Mouse (Mus musculus): ENCODE data around the gene Tnfaip1.
"Not testable (repeated sequence)": the region's sequence is repeated elsewhere in the genome, so short reads cannot be mapped to it uniquely, and the experiment has no call there.

The Tnfaip1 gene

DNA sequence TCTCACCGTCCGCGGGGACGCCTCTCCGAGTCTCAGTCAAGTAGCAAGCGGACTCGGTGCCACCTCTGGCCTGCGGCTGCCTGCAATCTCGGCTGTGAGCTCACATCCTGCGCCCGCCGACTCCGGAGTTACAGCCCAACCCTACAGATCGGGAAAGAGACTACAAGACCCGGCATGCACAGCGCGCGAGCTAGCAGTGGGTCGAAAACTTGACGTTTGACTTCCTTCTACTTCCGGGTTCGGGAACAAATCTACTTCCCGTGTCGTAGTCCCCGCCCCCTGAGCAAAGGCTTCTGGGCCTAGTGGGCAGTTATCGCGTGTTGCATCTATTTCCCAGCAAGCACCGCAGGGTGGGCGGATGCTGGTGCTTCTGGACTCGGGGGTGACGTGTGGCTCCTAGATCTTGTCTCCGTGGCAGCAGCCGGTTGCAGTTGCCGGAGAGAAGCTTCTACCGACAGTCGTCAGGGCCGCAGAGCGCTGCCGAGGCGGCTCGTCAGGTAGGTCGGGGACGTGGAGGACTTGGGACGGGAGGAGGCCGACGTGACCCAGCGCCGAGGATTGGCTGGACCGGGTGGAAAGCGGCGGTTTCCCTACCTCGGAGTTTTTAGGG is at the start of gene Tnfaip1, which contains the start of gene Ift20:
Tnfaip1 (minus strand) TSS at position 253 of the 610 bp plus-strand sequence.
Ift20 (plus strand) TSS at position 282 of the 610 bp plus-strand sequence.
- in situ Hi-C loops (cut with MboI; ENCODE audit: low sequenced_read_pairs), result no loop called here

DNA sequence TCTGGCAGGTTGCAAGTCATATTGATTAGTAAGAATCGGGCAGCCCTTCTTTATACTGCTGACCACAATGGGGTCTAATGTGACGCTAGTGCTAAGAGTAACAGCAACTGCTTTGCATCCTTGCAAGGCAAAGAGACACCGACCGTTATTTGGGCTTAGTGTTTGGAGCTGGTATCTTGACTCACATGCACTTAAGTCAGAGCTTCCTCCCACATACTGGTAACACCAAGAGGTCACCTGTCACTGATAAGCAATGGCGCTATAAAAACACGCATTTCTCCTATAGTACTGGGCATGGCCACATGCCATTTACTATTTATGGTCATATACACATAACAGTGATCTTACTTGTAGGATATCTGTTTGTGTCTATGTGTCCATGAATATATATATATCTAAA is 46.7 kb upstream of the Tnfaip1 start:
- in situ Hi-C loops (cut with MboI; ENCODE audit: low sequenced_read_pairs), result no loop called here

DNA sequence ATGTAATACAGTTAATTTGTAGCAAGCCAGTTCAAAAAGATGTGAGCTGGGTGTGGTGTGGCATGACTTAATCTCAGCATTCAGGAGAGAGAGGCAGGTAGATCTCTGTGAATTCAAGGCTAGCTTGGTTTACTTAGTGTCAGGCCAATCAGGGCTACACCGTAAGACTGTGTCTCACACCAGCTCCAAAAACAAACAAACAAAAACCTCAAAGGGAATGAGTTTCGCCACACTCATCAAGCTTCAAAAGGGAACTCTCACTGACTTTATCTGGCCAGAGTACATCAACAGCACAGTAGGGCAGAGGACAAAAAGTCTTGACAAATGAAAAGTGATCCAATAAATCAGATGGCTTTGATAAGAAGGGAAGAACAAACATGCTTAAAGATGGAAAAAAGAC is 38.8 kb upstream of the Tnfaip1 start:
- in situ Hi-C loops (cut with MboI; ENCODE audit: low sequenced_read_pairs), result no loop called here

DNA sequence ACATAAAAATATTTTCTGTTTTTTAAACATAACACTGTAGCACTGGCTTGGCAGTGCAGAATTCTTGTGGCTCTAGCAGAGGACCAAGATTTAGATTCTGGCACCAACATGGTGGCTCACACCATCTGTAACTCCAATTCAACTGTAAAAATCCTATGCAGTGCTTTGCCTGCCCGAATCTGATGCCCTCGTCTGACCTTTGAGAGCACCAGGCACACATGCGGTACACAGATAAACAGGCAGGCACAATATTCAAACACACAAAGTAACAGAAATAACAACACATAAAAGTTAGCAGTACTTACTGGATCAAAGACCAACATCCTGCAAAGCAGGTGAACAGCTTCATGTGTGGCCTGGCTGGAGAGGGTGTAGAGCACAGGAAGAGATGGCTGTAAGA is 38.4 kb upstream of the Tnfaip1 start:
- in situ Hi-C loops (cut with MboI; ENCODE audit: low sequenced_read_pairs), result no loop called here

DNA sequence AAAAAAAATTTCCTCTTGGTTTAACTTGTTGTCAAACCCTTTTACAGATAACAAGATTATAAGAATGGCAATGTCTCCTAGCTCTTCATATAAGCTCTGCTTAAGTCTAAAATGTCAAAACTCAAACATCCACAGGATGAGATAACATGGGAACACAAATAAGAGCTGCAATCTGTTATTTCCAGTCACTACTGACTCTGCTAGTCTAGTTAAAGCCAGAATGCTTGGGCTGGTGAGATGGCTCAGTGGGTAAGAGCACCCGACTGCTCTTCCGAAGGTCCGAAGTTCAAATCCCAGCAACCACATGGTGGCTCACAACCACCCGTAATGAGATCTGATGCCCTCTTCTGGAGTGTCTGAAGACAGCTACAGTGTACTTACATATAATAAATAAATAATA is 37.9 kb upstream of the Tnfaip1 start:
- in situ Hi-C loops (cut with MboI; ENCODE audit: low sequenced_read_pairs), result not testable (repeated sequence)

DNA sequence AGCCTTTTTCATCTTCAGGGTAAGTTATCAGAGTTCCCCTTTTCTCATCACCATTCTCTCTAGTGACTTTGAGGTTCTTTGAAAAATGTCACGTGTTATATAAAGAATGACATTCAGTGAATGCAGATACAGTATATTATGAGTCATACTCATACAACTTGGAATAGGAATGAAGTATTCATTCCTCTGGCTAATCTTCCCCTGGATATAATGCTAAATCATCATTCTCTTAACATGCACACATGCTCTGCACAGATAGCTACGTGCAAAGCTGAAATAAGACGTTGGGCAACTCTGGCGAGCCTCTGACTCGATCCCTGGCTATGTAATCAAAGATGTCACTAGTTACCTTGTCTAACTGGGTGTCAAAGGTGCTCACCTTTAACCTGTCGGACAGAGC is 35.7 kb upstream of the Tnfaip1 start:
- in situ Hi-C loops (cut with MboI; ENCODE audit: low sequenced_read_pairs), result no loop called here

DNA sequence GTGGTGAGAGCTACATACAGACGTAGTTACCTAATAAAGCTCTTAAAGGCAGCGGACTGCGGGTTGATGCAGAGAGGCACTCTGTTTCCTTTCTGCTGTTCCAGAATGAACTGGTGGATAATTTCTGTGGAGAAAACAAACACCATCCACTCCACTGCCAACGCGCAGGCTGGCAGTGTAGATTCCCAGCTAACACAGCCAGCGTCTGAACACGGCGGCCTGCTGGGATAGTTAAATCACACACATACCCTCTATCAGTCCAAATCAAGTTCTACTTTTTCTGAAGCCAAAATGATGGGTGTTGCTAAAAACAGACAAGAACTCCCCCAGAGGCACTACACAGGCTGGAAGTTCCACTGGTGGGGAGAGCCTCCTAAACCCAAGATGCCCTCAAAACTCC is 35.3 kb upstream of the Tnfaip1 start:
- in situ Hi-C loops (cut with MboI; ENCODE audit: low sequenced_read_pairs), result no loop called here

DNA sequence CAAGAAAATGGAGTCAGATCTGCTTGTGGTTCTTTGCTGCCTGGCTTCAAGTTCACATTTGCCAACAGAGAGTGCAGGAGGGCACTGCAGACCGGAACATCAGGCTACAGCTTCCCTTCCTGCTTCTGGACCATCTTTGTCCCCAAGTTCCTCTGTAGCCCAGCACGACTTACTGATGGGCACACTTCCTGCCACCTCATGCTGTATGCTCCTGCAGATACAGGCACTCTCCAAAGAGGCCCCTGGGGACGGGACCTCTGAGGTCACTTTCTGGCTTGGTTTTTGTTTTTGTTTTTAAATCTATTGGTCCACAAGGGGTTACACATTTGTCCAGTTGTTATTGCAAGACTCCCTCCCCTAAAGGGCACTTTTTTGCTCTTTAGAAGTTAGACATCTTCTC is 33.7 kb upstream of the Tnfaip1 start:
- in situ Hi-C loops (cut with MboI; ENCODE audit: low sequenced_read_pairs), result loop anchor here (10.0 kb wide), 1 partner anchor 255 kb away; the partner anchor contains the start of gene Lyrm9

DNA sequence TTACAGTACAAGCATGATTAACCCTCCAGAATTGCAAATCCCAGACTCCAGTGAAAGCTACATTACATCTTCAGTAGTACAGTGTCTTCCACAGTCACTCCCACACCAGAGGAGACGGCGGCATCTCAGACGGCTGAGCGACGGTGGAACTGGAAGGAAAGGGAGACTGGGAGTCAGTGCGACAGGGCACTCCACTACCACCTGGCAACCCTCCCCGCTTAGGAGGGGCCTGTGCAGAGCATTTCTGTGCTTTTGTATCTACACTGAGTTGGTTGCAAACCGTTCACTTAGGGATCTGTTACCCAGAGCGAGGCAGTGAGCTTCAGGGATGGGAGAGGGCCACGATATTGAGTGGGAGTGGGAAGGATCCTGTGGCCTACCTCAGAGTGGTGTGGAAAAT is 32.7 kb upstream of the Tnfaip1 start:
- in situ Hi-C loops (cut with MboI; ENCODE audit: low sequenced_read_pairs), result loop anchor here (10.0 kb wide), 1 partner anchor 256 kb away; the partner anchor contains the start of gene Lyrm9

DNA sequence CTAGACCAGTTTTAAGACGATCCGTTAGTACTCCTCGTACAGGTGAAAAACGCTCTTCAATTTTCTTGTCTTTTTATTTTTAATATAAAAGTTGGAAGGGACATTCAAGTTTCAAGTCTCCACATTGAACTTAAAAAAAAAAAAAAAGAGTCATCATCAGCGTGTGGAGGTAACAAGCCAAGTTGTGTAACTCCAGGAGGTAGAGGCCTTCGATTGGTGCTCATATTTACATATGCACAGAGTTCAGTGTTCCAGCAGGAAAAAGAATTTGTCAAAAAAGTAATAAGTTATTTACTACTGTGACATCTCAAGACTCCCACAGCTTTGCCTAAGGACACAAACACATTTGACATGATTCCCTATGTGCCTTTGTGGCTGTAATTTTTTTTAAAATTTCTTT is 31.5 kb upstream of the Tnfaip1 start:
- in situ Hi-C loops (cut with MboI; ENCODE audit: low sequenced_read_pairs), result loop anchor here (10.0 kb wide), 1 partner anchor 257 kb away; the partner anchor contains the start of gene Lyrm9

DNA sequence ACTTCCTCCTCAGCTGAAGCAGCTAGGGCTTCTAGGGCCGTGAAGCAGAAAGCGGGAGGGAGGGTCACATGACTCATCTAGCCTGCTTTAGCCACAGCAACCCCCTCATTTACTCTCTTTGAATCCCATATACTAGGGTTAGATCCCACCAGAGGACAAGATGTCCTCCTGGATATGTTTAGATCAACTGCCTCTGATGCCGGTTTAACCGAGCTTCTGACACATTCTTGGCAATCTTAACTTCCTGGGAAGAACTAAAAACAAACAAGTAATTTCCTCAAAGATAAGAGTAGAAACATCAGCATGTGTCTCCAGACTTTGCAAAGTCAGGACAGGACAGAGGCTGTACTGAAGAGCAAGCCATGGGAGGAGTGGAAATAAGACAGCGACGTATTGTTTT is 30.6 kb upstream of the Tnfaip1 start:
- in situ Hi-C loops (cut with MboI; ENCODE audit: low sequenced_read_pairs), result loop anchor here (10.0 kb wide), 1 partner anchor 258 kb away; the partner anchor contains the start of gene Lyrm9

DNA sequence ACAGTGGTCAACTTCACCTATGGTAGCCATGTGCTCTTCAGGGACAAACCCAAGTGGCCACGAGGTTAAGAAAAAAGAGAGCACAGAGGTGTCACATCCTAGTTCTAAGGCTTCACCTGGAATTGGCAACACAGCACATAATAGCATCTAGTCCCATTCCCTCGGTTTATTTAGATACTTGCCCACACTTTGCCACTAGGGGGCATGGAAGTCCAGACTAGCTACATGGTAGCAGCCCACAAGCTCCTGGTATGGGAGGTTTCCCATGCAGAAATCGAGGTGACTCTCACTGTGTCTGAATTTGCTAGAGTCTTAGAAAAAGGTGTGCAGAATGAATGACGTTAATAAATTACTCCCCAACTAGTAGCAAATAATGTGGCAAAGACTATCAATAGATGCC is 24.3 kb upstream of the Tnfaip1 start:
- in situ Hi-C loops (cut with MboI; ENCODE audit: low sequenced_read_pairs), result loop anchor here (10.0 kb wide), 1 partner anchor 264 kb away; the partner anchor contains the start of gene Lyrm9

DNA sequence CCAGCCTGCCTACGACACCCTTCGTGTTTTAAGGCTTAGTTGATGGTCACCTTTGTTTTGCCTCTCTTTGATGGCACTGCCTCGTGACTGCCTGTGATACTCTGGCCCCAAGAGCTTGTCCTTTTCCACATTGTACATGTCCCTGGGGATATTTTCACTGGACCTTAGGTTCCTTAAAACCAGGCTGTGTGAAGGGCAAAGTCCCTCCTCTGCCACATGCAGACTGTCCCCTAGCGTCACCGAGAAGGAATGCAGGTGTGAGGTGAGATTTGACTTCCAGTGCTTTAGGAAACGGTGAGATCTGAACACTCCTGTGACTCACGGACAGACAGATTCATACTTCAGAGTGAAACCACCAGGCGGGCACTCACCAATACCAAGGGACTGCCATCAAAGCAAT is 21.1 kb upstream of the Tnfaip1 start:
- in situ Hi-C loops (cut with MboI; ENCODE audit: low sequenced_read_pairs), result no loop called here

DNA sequence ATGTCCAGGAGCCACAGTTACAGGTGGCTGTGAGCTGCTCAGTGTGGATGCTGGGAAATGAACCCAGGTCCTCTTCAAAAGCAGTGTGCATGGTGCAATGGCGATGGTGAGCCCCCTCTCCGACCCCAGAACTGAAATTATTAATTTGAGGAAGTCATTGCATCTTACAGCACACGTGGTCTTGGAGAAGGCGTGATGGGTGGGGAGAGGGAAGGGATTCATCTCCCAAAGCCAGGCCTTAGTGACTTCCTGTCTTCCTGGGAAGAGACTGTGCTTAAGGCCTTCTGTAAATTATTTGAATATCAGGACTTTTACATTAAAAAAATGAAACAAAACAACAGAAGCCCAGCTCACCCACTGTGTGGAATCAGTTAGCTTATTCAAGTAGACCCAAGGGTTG is 19.9 kb upstream of the Tnfaip1 start:
- in situ Hi-C loops (cut with MboI; ENCODE audit: low sequenced_read_pairs), result no loop called here

DNA sequence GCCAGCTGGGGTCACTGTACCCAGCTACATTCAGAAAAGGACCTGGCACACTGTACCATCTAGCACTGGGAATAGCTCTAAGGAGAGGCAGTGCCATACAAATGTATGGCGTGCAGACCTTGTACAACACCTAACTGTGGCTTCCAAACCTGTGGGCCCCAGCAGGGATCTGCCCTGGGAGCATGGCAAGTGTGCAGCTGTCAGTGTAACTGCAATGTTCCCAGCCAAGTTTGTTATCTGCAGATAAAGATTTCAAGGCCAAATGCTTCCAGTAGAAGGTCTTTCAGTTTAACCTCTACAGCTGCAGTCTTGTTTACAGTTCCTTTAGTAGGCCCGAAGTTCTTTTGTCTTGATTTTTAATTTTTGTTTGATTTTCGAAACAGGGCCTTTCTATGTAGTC is 19.5 kb upstream of the Tnfaip1 start:
- in situ Hi-C loops (cut with MboI; ENCODE audit: low sequenced_read_pairs), result no loop called here

DNA sequence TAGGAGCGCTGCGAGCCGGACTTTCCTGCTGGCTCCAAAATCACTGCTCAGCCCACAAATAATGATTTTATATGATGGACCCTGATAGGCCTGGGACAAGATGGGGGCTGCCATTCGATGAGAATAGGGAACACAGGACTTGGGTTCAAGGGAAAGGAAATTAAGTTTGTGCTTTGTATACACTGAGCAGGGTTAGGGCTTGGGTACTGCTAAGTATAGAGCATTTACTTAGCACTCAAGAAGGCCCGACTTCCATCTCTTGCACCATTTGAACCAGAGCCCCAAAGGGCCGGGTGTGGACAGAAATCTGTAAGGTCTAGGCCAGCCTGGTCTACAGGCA is 14.9 kb upstream of the Tnfaip1 start:
- in situ Hi-C loops (cut with MboI; ENCODE audit: low sequenced_read_pairs), result no loop called here

DNA sequence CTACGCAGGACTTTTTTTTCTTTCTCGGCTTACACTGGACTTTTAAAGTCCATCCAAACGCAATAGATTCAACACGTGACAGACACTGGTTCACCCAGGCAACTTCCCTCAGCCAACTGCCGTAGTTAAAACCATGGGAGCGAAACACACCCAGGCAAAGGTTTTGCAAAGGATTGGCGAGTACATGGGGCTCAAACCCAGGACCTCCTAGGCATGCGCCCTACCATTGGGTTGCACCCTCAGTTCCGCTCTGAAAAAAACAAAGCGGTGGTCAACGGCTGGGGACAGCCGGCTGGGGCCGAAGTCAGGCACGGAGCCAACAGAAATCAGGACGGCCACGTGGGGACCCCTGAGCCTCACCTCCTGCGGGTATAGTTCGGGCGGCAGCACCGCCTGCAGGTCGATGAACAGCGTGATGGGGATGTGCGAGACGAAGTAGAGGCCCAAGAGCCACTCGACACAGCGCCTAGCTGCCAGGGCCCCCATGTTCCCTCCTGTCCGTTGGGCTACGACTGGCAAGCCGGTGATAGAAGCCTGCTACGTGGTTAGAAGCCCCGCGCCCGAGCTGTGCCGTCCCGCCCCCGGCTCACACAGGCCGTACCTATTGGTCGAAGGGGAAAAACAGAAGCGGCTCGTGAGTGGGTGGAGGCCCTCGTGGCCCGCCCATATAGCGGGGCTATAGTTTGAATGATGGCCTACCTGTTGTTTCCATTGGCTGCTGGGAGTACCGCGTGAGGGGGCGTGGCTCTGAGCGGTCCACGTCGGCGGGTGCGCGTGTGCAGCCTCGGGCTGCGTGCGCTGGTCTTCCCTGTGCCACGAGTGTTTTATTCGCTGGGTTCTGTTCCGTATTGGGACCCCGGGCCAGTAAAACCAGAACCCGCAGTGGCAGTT is 14.3 kb upstream of the Tnfaip1 start, which contains the start of gene Tmem97:
Tmem97 (minus strand) TSS at position 610 of the 891 bp plus-strand sequence.
- in situ Hi-C loops (cut with MboI; ENCODE audit: low sequenced_read_pairs), result no loop called here

DNA sequence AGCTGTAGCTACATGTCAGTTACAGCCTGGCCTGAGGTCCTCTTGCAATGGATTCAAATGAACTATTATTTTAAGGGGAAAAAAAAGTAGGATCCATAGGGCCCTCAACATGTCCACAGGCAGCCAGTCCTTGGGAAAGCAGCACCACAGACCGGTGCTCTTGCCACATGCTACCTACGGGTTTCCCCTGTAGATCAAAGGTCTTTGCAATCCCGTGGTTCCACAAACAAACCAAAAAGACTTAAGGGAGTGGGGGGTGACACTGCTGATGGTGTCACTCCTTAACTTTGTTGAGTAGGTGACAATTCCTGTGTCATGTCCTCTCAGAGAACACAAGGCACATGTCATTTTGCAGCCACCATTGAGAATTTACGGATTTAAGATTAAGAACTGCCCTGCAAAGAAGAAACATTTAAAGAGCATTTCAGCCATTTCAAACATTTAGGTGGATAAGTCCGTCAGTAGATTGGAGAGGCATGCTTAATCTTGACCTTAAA is 13.4 kb upstream of the Tnfaip1 start:
- in situ Hi-C loops (cut with MboI; ENCODE audit: low sequenced_read_pairs), result no loop called here

DNA sequence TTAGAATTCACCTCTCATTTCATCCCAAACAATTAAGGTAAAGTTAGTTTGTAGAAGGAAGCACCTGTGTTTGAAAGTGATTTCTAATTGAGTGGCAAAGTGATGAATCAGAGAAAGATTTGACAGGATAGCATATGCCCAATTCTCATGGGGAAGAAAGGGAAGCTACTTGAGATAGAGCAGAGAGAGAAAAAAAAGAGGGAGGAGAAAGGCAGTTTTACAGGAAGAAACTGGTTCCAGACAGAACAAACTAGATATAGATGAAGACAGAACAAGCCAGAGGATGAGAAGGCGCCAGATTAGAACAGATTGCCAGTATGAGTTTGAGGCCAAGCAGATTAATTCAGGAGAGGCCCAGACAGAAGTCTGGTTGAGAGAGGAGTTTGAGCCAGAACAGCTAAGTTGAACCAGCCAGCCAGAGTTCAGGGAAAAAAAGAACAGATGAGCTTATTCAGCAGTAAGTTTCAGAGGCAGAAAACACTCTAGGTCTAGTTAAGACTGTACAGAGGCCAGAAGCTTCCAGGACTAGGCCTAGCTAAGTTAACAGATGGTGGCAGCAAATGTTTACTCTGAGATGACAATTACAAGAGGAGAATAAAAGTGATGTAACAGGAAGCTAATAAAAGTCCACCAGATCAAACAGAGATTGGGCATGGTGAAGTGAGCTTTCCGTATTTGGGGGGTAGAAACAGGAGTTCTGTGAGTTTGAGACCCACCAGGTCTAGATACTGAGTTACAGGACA is 11.8 kb upstream of the Tnfaip1 start:
- in situ Hi-C loops (cut with MboI; ENCODE audit: low sequenced_read_pairs), result no loop called here

DNA sequence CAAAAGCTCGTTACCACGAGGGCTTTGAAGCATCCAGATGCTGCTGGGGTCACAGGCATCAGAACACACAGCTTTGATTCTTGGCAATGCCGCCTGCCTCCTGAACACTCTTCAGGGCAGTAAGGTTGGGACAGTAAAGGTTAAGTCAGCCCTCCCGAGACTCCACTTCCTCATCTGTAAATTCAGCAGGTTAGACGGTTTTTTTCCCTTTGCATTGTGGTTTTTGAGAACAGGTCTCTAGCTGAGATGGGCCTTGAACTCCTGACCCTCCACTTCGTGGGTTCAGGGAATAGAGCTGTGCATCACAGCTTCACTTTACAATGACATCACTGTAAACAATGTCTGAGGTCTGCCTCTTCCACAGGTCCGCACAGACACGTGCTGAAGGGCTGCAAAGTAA is 9.0 kb upstream of the Tnfaip1 start:
- in situ Hi-C loops (cut with MboI; ENCODE audit: low sequenced_read_pairs), result no loop called here

DNA sequence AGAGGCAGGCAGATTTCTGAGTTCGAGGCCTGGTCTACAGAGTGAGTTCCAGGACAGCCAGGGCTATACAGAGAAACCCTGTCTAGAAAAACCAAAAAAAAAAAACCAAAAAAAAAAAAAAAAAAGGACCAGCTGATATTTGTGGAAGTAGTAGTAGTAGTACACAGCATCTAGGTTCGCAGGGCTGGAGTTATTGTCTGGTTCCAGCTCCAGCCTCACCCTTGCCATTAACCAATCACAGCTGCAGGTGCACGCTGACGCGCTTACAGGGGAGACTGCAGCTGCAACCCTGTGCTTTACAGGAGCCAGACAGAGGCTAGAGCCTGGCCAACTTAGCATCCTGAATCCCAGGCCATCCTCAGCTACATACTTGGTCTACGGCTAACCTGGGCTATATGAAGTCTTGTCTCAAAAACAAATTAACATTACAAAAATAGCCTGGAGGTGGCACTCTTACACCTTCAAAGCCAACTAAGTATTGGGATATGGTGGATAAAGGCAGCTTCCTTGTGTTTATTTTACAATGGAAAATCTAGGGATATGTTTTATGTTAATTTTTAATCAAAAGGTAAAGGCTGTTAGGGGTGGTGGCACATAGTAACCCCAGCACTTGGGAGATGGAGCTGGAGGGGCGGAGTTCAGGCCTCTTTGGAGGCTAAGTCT is 8.4 kb upstream of the Tnfaip1 start:
- in situ Hi-C loops (cut with MboI; ENCODE audit: low sequenced_read_pairs), result no loop called here

Data from CH12F3 (cell line).